In genomic region chr12:91877646-91878045, GRCm38 (mm10) we compare ENCODE assay signal across 8 mouse cellular contexts. TPM values are rescaled to one million over a fixed set of nuclear protein-coding genes. Genes with fewer than 3 reads are reported as not detected.
DNase-seq lines count a peak whose midpoint lies in the region; ATAC-seq and TF ChIP-seq lines count a peak whose summit lies in the region.

No protein-coding gene starts in this region.

- no peaks in the 10 kb centered on the region for H3K27me3 ChIP-seq in kidney, postnatal 0 days (ENCODE audit: insufficient read depth, low read length)
- H3K27me3 ChIP-seq in cerebellum, adult 2 months (ENCODE audit: control insufficient read depth, insufficient read depth, low read length) = no peaks in the 10 kb centered on the region
- no peaks in the 10 kb centered on the region for H3K27me3 ChIP-seq in limb, embryonic 10.5 days (ENCODE audit: low read depth, poor library complexity, severe bottlenecking)

- 44% methylated on average over 5 of the region's 5 CpGs for WGBS in kidney, postnatal 0 days
- 48% methylated on average over 5 of the region's 5 CpGs for WGBS in cerebellum, adult 2 months
- WGBS in limb, embryonic 10.5 days = 40% methylated on average over 5 of the region's 5 CpGs

- peak; percentile 80 for TF ChIP-seq CTCF in kidney, postnatal 0 days (IDR thresholded peaks at IDR 0.05; ENCODE audit: low read depth)
- peak; percentile 49; the same call in 1 of the 2 replicates for TF ChIP-seq CTCF in cerebellum, adult 2 months (IDR thresholded peaks at IDR 0.05; ENCODE audit: borderline replicate concordance, insufficient read depth, low read depth, low read length)

- no peak overlapping the region for H3K27ac ChIP-seq in kidney, postnatal 0 days
- no peak overlapping the region for H3K27ac ChIP-seq in cerebellum, adult 2 months (ENCODE audit: insufficient read depth, low read length)
- no peak overlapping the region for H3K27ac ChIP-seq in limb, embryonic 10.5 days

- no peak overlapping the region for H3K4me3 ChIP-seq in kidney, postnatal 0 days (replicated peaks; ENCODE audit: low read depth, low read length)
- H3K4me3 ChIP-seq in cerebellum, adult 2 months (replicated peaks; ENCODE audit: insufficient read depth, low read depth, low read length) = no peak overlapping the region
- no peak overlapping the region for H3K4me3 ChIP-seq in limb, embryonic 10.5 days

- no peak overlapping the region for H3K4me2 ChIP-seq in kidney, postnatal 0 days (ENCODE audit: low read length)

- intact Hi-C loops in gastrocnemius, postnatal 14 days (cut with DNase I; ENCODE audit: low total_unique reads) = no loop called here

- H3K9ac ChIP-seq in kidney, postnatal 0 days (ENCODE audit: low read depth, low read length) = no peak overlapping the region

- DNase-seq in kidney, postnatal 0 days (ENCODE audit: low spot score) = peak; percentile 71
- no peak for DNase-seq in kidney, adult 11 months
- DNase-seq in MEL-GATA-1-ER (ENCODE audit: extremely low read depth, low read depth) = peak; percentile 9
- DNase-seq in cerebellum, adult 2 months = peak in 1 of 2 experiments; percentile 22
- peak; percentile 24 for DNase-seq in gastrocnemius, postnatal 14 days
- DNase-seq in limb, embryonic 10.5 days (ENCODE audit: low spot score) = peak; percentile 69
- DNase-seq in naive thymus-derived CD4-positive, alpha-beta T cell, adult 2 months (ENCODE audit: low read depth) = peak; percentile 60
- DNase-seq in frontal cortex, postnatal 10 days (ENCODE audit: low spot score in 2 of 2) = no peak

- H3K36me3 ChIP-seq in kidney, postnatal 0 days (ENCODE audit: insufficient read depth, low read length) = no peaks in the 10 kb centered on the region
- no peaks in the 10 kb centered on the region for H3K36me3 ChIP-seq in limb, embryonic 10.5 days

- ATAC-seq in kidney, postnatal 0 days (replicated peaks; ENCODE audit: low FRiP score, low read depth) = no peak

- H3K9me3 ChIP-seq in kidney, postnatal 0 days (replicated peaks; ENCODE audit: low read length) = no peaks in the 10 kb centered on the region
- H3K9me3 ChIP-seq in limb, embryonic 10.5 days (replicated peaks) = no peaks in the 10 kb centered on the region

- TF ChIP-seq POLR2A in cerebellum, adult 2 months (IDR thresholded peaks at IDR 0.05; ENCODE audit: borderline replicate concordance, insufficient read depth, low read length) = no peak

- no peaks in the 10 kb centered on the region for H3K4me1 ChIP-seq in kidney, postnatal 0 days (replicated peaks; ENCODE audit: insufficient read depth, low read length)
- no peaks in the 10 kb centered on the region for H3K4me1 ChIP-seq in cerebellum, adult 2 months (ENCODE audit: control insufficient read depth, insufficient read depth, low read length)
- H3K4me1 ChIP-seq in limb, embryonic 10.5 days = peaks cover 15% of the 10 kb centered on the region

RNA-seq across cellular contexts. Expression of gene Sel1l, which starts 28.7 kb away (rescaled TPM):
- polyA plus RNA-seq in kidney, postnatal 0 days (2015; fragmentation: Nextera tagmentation; extraction: Ambion mirVana) = 66.7 and 83.1 TPM in 2 replicates
- 84.1 and 87.1 TPM in 2 replicates for polyA plus RNA-seq in cerebellum, adult 2 months (2012; rRNA removed)
- 10 to 100 TPM; 37.4 to 37.6 TPM for total RNA-seq in gastrocnemius, postnatal 14 days (2021)
- 50.2 and 61.9 TPM in 2 replicates for polyA plus RNA-seq in limb, embryonic 10.5 days (2016; fragmentation: Nextera tagmentation; extraction: Ambion mirVana)

Comparison
In these comparisons a context has a peak if more than half of its experiments do, and no peak if none do; other contexts are left out.
1. DNase-seq: peak in kidney, postnatal 0 days (single experiment), MEL-GATA-1-ER (single experiment), gastrocnemius, postnatal 14 days (single experiment), limb, embryonic 10.5 days (single experiment) and naive thymus-derived CD4-positive, alpha-beta T cell, adult 2 months (single experiment); none in kidney, adult 11 months (single experiment) and frontal cortex, postnatal 10 days (0 of 2).